Mouse (Mus musculus): Measurements from ENCODE around the gene Slc22a14.
A peak's percentile ranks its signal among the peaks of the same experiment; 100 is the strongest.
"Not testable (repeated sequence)": the region's sequence is repeated elsewhere in the genome, so short reads cannot be mapped to it uniquely, and the experiment has no call there.

Gene Slc22a14

GRCm38 (mm10) chr9:119365284-119365683 lies at the start of gene Slc22a14:
TSS of gene Slc22a14 (minus strand) at chr9:119365553.
- no peak for DNase-seq (ENCODE audit: low read depth, low spot score)

- no peak for DNase-seq (ENCODE audit: low read depth, low spot score)
Measured at GRCm38 (mm10) chr9:119409864-119410263, 44.5 kb upstream of the Slc22a14 start.

GRCm38 (mm10) chr9:119408898-119409664 lies 43.7 kb upstream of the Slc22a14 start:
- peak; percentile 91 for DNase-seq (ENCODE audit: low read depth, low spot score)

- DNase-seq (ENCODE audit: low read depth, low spot score): peak; percentile 73
Measured at GRCm38 (mm10) chr9:119407884-119408283, 42.5 kb upstream of the Slc22a14 start.

- no peak for DNase-seq (ENCODE audit: low read depth, low spot score)
Measured at GRCm38 (mm10) chr9:119404090-119404489, 38.7 kb upstream of the Slc22a14 start.

- DNase-seq (ENCODE audit: low read depth, low spot score): no peak
Measured at GRCm38 (mm10) chr9:119403236-119403641, 37.9 kb upstream of the Slc22a14 start.

GRCm38 (mm10) chr9:119402253-119403235 lies 37.2 kb upstream of the Slc22a14 start:
- DNase-seq (ENCODE audit: low read depth, low spot score): peak; percentile 32

- DNase-seq (ENCODE audit: low read depth, low spot score): peak; percentile 91
Measured at GRCm38 (mm10) chr9:119401801-119402214, 36.5 kb upstream of the Slc22a14 start, which contains the start of gene Acvr2b. TSS of gene Acvr2b (plus strand) at chr9:119402118.

GRCm38 (mm10) chr9:119401351-119401750 lies 36.0 kb upstream of the Slc22a14 start:
- DNase-seq (ENCODE audit: low read depth, low spot score): no peak

GRCm38 (mm10) chr9:119394808-119395207 lies 29.5 kb upstream of the Slc22a14 start:
- DNase-seq (ENCODE audit: low read depth, low spot score): no peak

- no peak for DNase-seq (ENCODE audit: low read depth, low spot score)
Measured at GRCm38 (mm10) chr9:119390214-119390613, 24.9 kb upstream of the Slc22a14 start.

GRCm38 (mm10) chr9:119388956-119389355 lies 23.6 kb upstream of the Slc22a14 start:
- DNase-seq (ENCODE audit: low read depth, low spot score): no peak

- no peak for DNase-seq (ENCODE audit: low read depth, low spot score)
Measured at GRCm38 (mm10) chr9:119382603-119383002, 17.2 kb upstream of the Slc22a14 start.

- no peak for DNase-seq (ENCODE audit: low read depth, low spot score)
Measured at GRCm38 (mm10) chr9:119378231-119378630, 12.9 kb upstream of the Slc22a14 start.

- DNase-seq (ENCODE audit: low read depth, low spot score): no peak
Measured at GRCm38 (mm10) chr9:119375556-119375955, 10.2 kb upstream of the Slc22a14 start.

GRCm38 (mm10) chr9:119375008-119375407 lies 9.7 kb upstream of the Slc22a14 start:
- no peak for DNase-seq (ENCODE audit: low read depth, low spot score)

- DNase-seq (ENCODE audit: low read depth, low spot score): no peak
Measured at GRCm38 (mm10) chr9:119371251-119371650, 5.9 kb upstream of the Slc22a14 start.

GRCm38 (mm10) chr9:119370770-119371169 lies 5.4 kb upstream of the Slc22a14 start:
- not testable (repeated sequence) for DNase-seq (ENCODE audit: low read depth, low spot score)

GRCm38 (mm10) chr9:119368367-119368766 lies 3.0 kb upstream of the Slc22a14 start:
- no peak for DNase-seq (ENCODE audit: low read depth, low spot score)

GRCm38 (mm10) chr9:119363229-119363628 lies 2.1 kb downstream of the Slc22a14 start:
- no peak for DNase-seq (ENCODE audit: low read depth, low spot score)

GRCm38 (mm10) chr9:119361416-119361815 lies 3.9 kb downstream of the Slc22a14 start:
- no peak for DNase-seq (ENCODE audit: low read depth, low spot score)

- DNase-seq (ENCODE audit: low read depth, low spot score): no peak
Measured at GRCm38 (mm10) chr9:119358058-119358429, 7.3 kb downstream of the Slc22a14 start.

Data from skeletal muscle tissue, adult 2 months (tissue).